Mouse (Mus musculus) olfactory bulb, adult 2 months (tissue): ENCODE measurements around the gene Teddm3.

ENCODE experiments used
- CTCF ChIP-seq: fragments of 200-500 bp; IDR thresholded peaks from 2 replicates; pipeline ENCODE4 v1.5.1; 2012; ENCODE audit warnings: low read depth, mild to moderate bottlenecking, low read length, moderate library complexity; ENCODE audit not compliant: insufficient read depth
- POLR2A ChIP-seq: fragments of 200-500 bp; IDR thresholded peaks from 2 replicates; pipeline ENCODE4 v1.6.1; 2012; ENCODE audit warnings: mild to moderate bottlenecking, low read depth, low read length, moderate library complexity; ENCODE audit not compliant: insufficient read depth

GRCm38 (mm10) chr16:21191569-21191968 is 37.8 kb upstream of the Teddm3 start:
- TF ChIP-seq POLR2A: no peak
- TF ChIP-seq CTCF: no peak
